Mouse (Mus musculus) liver, embryonic 15.5 days (tissue): ENCODE measurements around the gene Dld. TPM values are rescaled to one million over a fixed set of nuclear protein-coding genes. Genes with fewer than 3 reads are reported as not detected.

Experiments
- ATAC-seq: fragments of 200-750 bp; cut with Nextera tagmentation; 2 replicates; pipeline ENCODE4 v1.8.0; 2017; ENCODE audit warnings: moderate number of reproducible peaks, mild to moderate bottlenecking, moderate library complexity; ENCODE audit not compliant: insufficient read depth
- H3K27ac ChIP-seq: fragments of 300-500 bp; sonication (generic); replicated peaks from 2 replicates; pipeline ENCODE4 v1.5.1; 2015; ENCODE audit warnings: mild to moderate bottlenecking, inconsistent platforms
- H3K27me3 ChIP-seq: fragments of 300-500 bp; sonication (generic); 2 replicates; pipeline ENCODE4 v1.6.1; 2015; ENCODE audit warnings: mild to moderate bottlenecking, inconsistent platforms
- H3K36me3 ChIP-seq: fragments of 300-500 bp; sonication (generic); replicated peaks from 2 replicates; pipeline ENCODE4 v1.6.1; 2015; ENCODE audit warnings: moderate library complexity, mild to moderate bottlenecking, inconsistent platforms
- H3K4me1 ChIP-seq: fragments of 300-500 bp; sonication (generic); replicated peaks from 2 replicates; pipeline ENCODE4 v1.6.1; 2015; ENCODE audit warnings: inconsistent platforms
- H3K4me2 ChIP-seq: fragments of 300-500 bp; sonication (generic); 2 replicates; pipeline ENCODE4 v1.6.1; 2015; ENCODE audit warnings: moderate library complexity, mild to moderate bottlenecking, inconsistent platforms
- H3K4me3 ChIP-seq: fragments of 300-500 bp; sonication (generic); replicated peaks from 2 replicates; pipeline ENCODE4 v1.5.1; 2015; ENCODE audit warnings: mild to moderate bottlenecking, inconsistent platforms
- H3K9ac ChIP-seq: fragments of 300-500 bp; sonication (generic); 2 replicates; pipeline ENCODE4 v1.6.1; 2015; ENCODE audit warnings: moderate library complexity, mild to moderate bottlenecking, inconsistent platforms
- H3K9me3 ChIP-seq: fragments of 300-500 bp; sonication (generic); replicated peaks from 2 replicates; pipeline ENCODE4 v1.6.1; 2016; ENCODE audit warnings: inconsistent platforms
- WGBS: fragments of 180-500 bp; shearing (Covaris S2); methylation state at CpG from one replicate; pipeline ENCODE4 v1.1.7; 2015; ENCODE audit warnings: mixed read lengths; ENCODE audit not compliant: insufficient replicate concordance; 5-methylcytosine and 5-hydroxymethylcytosine counted together
- polyA plus RNA-seq: library from polyadenylated mRNA; unstranded; fragments of >200 nt; fragmentation: Nextera tagmentation; extraction: Ambion mirVana; gene quantifications from 2 replicates; pipeline ENCODE4 v1.2.1, GENCODE M21; 2015

Dld gene
- polyA plus RNA-seq, 1 experiment from 2014 or later = 74.5 TPM

- no peak overlapping the region for H3K4me2 ChIP-seq
These were observed 56.7 kb downstream of the Dld start for GRCm38 (mm10) chr12:31294526-31294925.

GRCm38 (mm10) chr12:31293361-31294142 lies 57.7 kb downstream of the Dld start:
- Histone ChIP-seq H3K9me3 (no peaks in the 10 kb centered on the region), H3K27me3 (no peaks in the 10 kb centered on the region), H3K4me3 (no peak overlapping the region), H3K4me2 (no peak overlapping the region), H3K4me1 (peaks cover 4% of the 10 kb centered on the region; the same call in 1 of the 2 replicates), H3K27ac (no peak overlapping the region), H3K9ac (no peak overlapping the region), H3K36me3 (peaks cover 3% of the 10 kb centered on the region; the same call in 1 of the 2 replicates)
- WGBS = 38% methylated on average over 15 of the region's 15 CpGs
- no peak for ATAC-seq

More at GRCm38 (mm10) chr12:31294526-31294925, 56.7 kb downstream of the Dld start:
- Histone ChIP-seq H3K9me3 (no peaks in the 10 kb centered on the region), H3K4me3 (no peak overlapping the region), H3K27me3 (no peaks in the 10 kb centered on the region), H3K27ac (no peak overlapping the region), H3K36me3 (peaks cover under 1% of the 10 kb centered on the region; the same call in 1 of the 2 replicates), H3K9ac (no peak overlapping the region), H3K4me1 (peaks cover 4% of the 10 kb centered on the region; the same call in 1 of the 2 replicates)
- WGBS = 61% methylated on average over 10 of the region's 10 CpGs
- peak; percentile 70 for ATAC-seq

GRCm38 (mm10) chr12:31290951-31291350 lies 60.3 kb downstream of the Dld start:
- 54% methylated on average over 3 of the region's 3 CpGs for WGBS
- Histone ChIP-seq H3K9me3 (no peaks in the 10 kb centered on the region), H3K27ac (no peak overlapping the region), H3K4me2 (no peak overlapping the region), H3K4me1 (peaks cover 4% of the 10 kb centered on the region; the same call in 1 of the 2 replicates), H3K36me3 (peaks cover 3% of the 10 kb centered on the region; the same call in 1 of the 2 replicates), H3K9ac (no peak overlapping the region), H3K27me3 (no peaks in the 10 kb centered on the region), H3K4me3 (no peak overlapping the region)
- ATAC-seq = no peak

GRCm38 (mm10) chr12:31289046-31289445 lies 62.2 kb downstream of the Dld start:
- Histone ChIP-seq H3K4me2 (no peak overlapping the region), H3K36me3 (peaks cover 3% of the 10 kb centered on the region; the same call in 1 of the 2 replicates), H3K27ac (no peak overlapping the region), H3K4me3 (no peak overlapping the region), H3K27me3 (no peaks in the 10 kb centered on the region), H3K4me1 (0 out of 2 replicates have a peak, but pooled peaks cover 4% of the 10 kb centered on the region), H3K9me3 (no peaks in the 10 kb centered on the region), H3K9ac (no peak overlapping the region)
- 77% methylated on average over 10 of the region's 10 CpGs for WGBS
- no peak for ATAC-seq

GRCm38 (mm10) chr12:31283617-31284136 lies 67.6 kb downstream of the Dld start:
- H3K9me3 ChIP-seq = no peaks in the 10 kb centered on the region
- H3K36me3 ChIP-seq = no peaks in the 10 kb centered on the region
- 0 out of 2 replicates have a peak, but pooled peaks cover 4% of the 10 kb centered on the region for H3K4me1 ChIP-seq
- H3K27me3 ChIP-seq = no peaks in the 10 kb centered on the region
- H3K4me2 ChIP-seq = no peak overlapping the region
- 63% methylated on average over 4 of the region's 4 CpGs for WGBS
- no peak overlapping the region for H3K4me3 ChIP-seq
- H3K27ac ChIP-seq = no peak overlapping the region
- H3K9ac ChIP-seq = no peak overlapping the region
- no peak for ATAC-seq

- H3K27me3 ChIP-seq = no peaks in the 10 kb centered on the region
- H3K4me3 ChIP-seq = no peak overlapping the region
- no peak overlapping the region for H3K4me2 ChIP-seq
- WGBS = 49% methylated on average over 4 of the region's 4 CpGs
- no peaks in the 10 kb centered on the region for H3K9me3 ChIP-seq
- no peaks in the 10 kb centered on the region for H3K36me3 ChIP-seq
- H3K27ac ChIP-seq = no peak overlapping the region
- H3K4me1 ChIP-seq = 0 out of 2 replicates have a peak, but pooled peaks cover 4% of the 10 kb centered on the region
- no peak for ATAC-seq
- H3K9ac ChIP-seq = no peak overlapping the region
These were observed 68.1 kb downstream of the Dld start for GRCm38 (mm10) chr12:31283131-31283530.

- H3K9ac ChIP-seq = no peak overlapping the region
- 0 out of 2 replicates have a peak, but pooled peaks cover 4% of the 10 kb centered on the region for H3K4me1 ChIP-seq
- H3K4me2 ChIP-seq = no peak overlapping the region
- no peaks in the 10 kb centered on the region for H3K9me3 ChIP-seq
- no peaks in the 10 kb centered on the region for H3K36me3 ChIP-seq
- WGBS = 44% methylated on average over 5 of the region's 5 CpGs
- no peak overlapping the region for H3K27ac ChIP-seq
- no peaks in the 10 kb centered on the region for H3K27me3 ChIP-seq
- ATAC-seq = no peak
- no peak overlapping the region for H3K4me3 ChIP-seq
These were observed 69.0 kb downstream of the Dld start for GRCm38 (mm10) chr12:31282241-31282640.

Other genes starting within 250 kb of the Dld start
- gene Gm6993, start 110.7 kb downstream of the Dld start, polyA plus RNA-seq = not detected in 2 replicates
- 3.8 and 4.0 TPM in 2 replicates for gene Lamb1, start 86.2 kb downstream of the Dld start, polyA plus RNA-seq
- gene Slc26a3, start 39.4 kb upstream of the Dld start, polyA plus RNA-seq = 0.03 and 0.07 TPM in 2 replicates
- 3.5 and 4.1 TPM in 2 replicates for gene Cbll1, start 148.2 kb upstream of the Dld start, polyA plus RNA-seq
- not detected in 2 replicates for gene Slc26a4, start 208.5 kb upstream of the Dld start, polyA plus RNA-seq